Mouse (Mus musculus) stomach, postnatal 0 days (tissue): ENCODE data around the gene Tubgcp5.

Experiments
- CTCF ChIP-seq: IDR thresholded peaks from 2 replicates; pipeline ENCODE4 v1.5.1; 2016; ENCODE audit warnings: antibody characterized with exemption, low read depth, mild to moderate bottlenecking, moderate library complexity
- EP300 ChIP-seq: optimal IDR thresholded peaks from 2 replicates; pipeline ENCODE3; 2016; ENCODE audit warnings: antibody characterized with exemption

DNA sequence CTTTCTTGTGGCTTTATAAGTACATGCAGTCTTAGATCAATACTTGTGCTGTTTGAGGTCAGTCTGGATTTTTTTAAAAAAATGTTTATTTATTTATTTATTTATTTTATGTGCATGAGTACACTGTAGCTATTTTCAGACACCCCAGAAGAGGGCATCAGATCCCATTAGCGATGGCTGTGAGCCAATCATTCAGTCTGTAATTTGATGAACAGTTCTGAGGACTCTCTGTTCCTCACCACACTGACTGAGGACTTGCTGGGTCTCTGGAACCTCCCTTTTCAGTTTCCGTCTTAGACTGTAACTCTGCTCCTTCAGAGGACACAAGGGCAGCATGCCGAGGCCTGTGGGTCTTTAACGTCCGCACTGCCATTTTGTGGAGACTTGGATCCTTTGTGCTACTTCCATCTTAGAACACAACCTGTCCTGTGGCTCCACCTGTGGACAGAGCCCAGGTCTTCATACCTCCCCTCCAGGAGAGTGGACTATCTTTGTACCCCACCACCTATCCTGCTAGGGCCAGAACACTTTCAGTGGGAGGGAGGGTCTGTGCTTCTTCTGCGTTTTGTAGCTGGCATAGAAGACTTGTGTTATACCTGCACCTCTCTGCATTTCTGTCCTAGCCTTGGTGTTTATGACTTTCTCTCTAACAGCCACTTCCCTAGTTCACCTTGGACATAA, 76.5 kb downstream of the Tubgcp5 start:
- TF ChIP-seq EP300 (no peak), CTCF (peak; percentile 14; the same call in 1 of the 2 replicates)
